Mouse (Mus musculus): ENCODE data around the gene Dcn.

Dcn gene

GRCm38 (mm10) chr10:97479004-97479766 is at the start of gene Dcn:
Gene Dcn (plus strand): TSS chr10:97479609.
- no peak for DNase-seq (ENCODE audit: low read depth)

GRCm38 (mm10) chr10:97436662-97437061 is 42.7 kb upstream of the Dcn start:
- DNase-seq (ENCODE audit: low read depth): no peak

- DNase-seq (ENCODE audit: low read depth): no peak
Measured at GRCm38 (mm10) chr10:97442300-97442699, 37.1 kb upstream of the Dcn start.

- DNase-seq (ENCODE audit: low read depth): no peak
Measured at GRCm38 (mm10) chr10:97446486-97446885, 32.9 kb upstream of the Dcn start.

- DNase-seq (ENCODE audit: low read depth): no peak
Measured at GRCm38 (mm10) chr10:97452886-97453285, 26.5 kb upstream of the Dcn start.

- DNase-seq (ENCODE audit: low read depth): no peak
Measured at GRCm38 (mm10) chr10:97453529-97453928, 25.9 kb upstream of the Dcn start.

GRCm38 (mm10) chr10:97456993-97457392 is 22.4 kb upstream of the Dcn start:
- no peak for DNase-seq (ENCODE audit: low read depth)

- DNase-seq (ENCODE audit: low read depth): no peak
Measured at GRCm38 (mm10) chr10:97466818-97467217, 12.6 kb upstream of the Dcn start.

GRCm38 (mm10) chr10:97469411-97470140 is 9.8 kb upstream of the Dcn start:
- no peak for DNase-seq (ENCODE audit: low read depth)

GRCm38 (mm10) chr10:97475460-97475859 is 3.9 kb upstream of the Dcn start:
- DNase-seq (ENCODE audit: low read depth): no peak

- DNase-seq (ENCODE audit: low read depth): no peak
Measured at GRCm38 (mm10) chr10:97478259-97478658, 1.1 kb upstream of the Dcn start.

- no peak for DNase-seq (ENCODE audit: low read depth)
Measured at GRCm38 (mm10) chr10:97482150-97482549, 2.7 kb downstream of the Dcn start.

- no peak for DNase-seq (ENCODE audit: low read depth)
Measured at GRCm38 (mm10) chr10:97484049-97484448, 4.6 kb downstream of the Dcn start.

- DNase-seq (ENCODE audit: low read depth): no peak
Measured at GRCm38 (mm10) chr10:97485151-97485550, 5.7 kb downstream of the Dcn start.

- no peak for DNase-seq (ENCODE audit: low read depth)
Measured at GRCm38 (mm10) chr10:97486085-97486484, 6.7 kb downstream of the Dcn start.

GRCm38 (mm10) chr10:97487269-97487989 is 8.0 kb downstream of the Dcn start:
- no peak for DNase-seq (ENCODE audit: low read depth)

GRCm38 (mm10) chr10:97492367-97492980 is 13.1 kb downstream of the Dcn start:
- no peak for DNase-seq (ENCODE audit: low read depth)

- no peak for DNase-seq (ENCODE audit: low read depth)
Measured at GRCm38 (mm10) chr10:97497646-97498045, 18.2 kb downstream of the Dcn start.

- DNase-seq (ENCODE audit: low read depth): no peak
Measured at GRCm38 (mm10) chr10:97523366-97523765, 44.0 kb downstream of the Dcn start.

GRCm38 (mm10) chr10:97535697-97536096 is 56.3 kb downstream of the Dcn start:
- no peak for DNase-seq (ENCODE audit: low read depth)

- no peak for DNase-seq (ENCODE audit: low read depth)
Measured at GRCm38 (mm10) chr10:97536921-97537320, 57.5 kb downstream of the Dcn start.

- DNase-seq (ENCODE audit: low read depth): no peak
Measured at GRCm38 (mm10) chr10:97538202-97538601, 58.8 kb downstream of the Dcn start.

Measured in c-Kit-positive CD71-negative TER-119-negative erythroid progenitor cells, embryonic 14.5 days (primary cell).